Mouse (Mus musculus) spleen, adult 2 months (tissue): ENCODE results near the gene Tdg. TPM values are rescaled to one million over a fixed set of nuclear protein-coding genes. Genes with fewer than 3 reads are reported as not detected.

Experiments
- DNase-seq, 2 experiments: peaks; one replicate each; pipeline versions ENCODE4 v3.0.0 to v3.0.0-alpha.2; 2012 to 2021; ENCODE audit warnings: low spot score in 2 of 2, low read depth in 1 of 2
- H3K27ac ChIP-seq: fragments of 200-500 bp; 2 replicates; pipeline ENCODE4 v1.5.1; 2012; ENCODE audit warnings: low read length, inconsistent platforms; ENCODE audit not compliant: insufficient read depth
- H3K27me3 ChIP-seq: fragments of 200-500 bp; 2 replicates; pipeline ENCODE4 v1.6.1; 2012; ENCODE audit warnings: mild to moderate bottlenecking, moderate library complexity, low read length, inconsistent platforms; ENCODE audit not compliant: control insufficient read depth, insufficient read depth
- H3K36me3 ChIP-seq: fragments of 200-500 bp; 2 replicates; pipeline ENCODE4 v1.6.1; 2012; ENCODE audit warnings: mild to moderate bottlenecking, low read length, inconsistent platforms; ENCODE audit not compliant: control insufficient read depth, insufficient read depth
- H3K4me1 ChIP-seq: fragments of 200-500 bp; 2 replicates; pipeline ENCODE4 v1.6.1; 2011; ENCODE audit warnings: inconsistent platforms; ENCODE audit not compliant: control insufficient read depth, insufficient read depth, insufficient read length
- H3K4me3 ChIP-seq: fragments of 200-500 bp; 2 replicates; pipeline ENCODE4 v1.5.1; 2011; ENCODE audit warnings: mild to moderate bottlenecking, inconsistent platforms; ENCODE audit not compliant: insufficient read depth, insufficient read length; ENCODE audit errors: extremely low read depth
- CTCF ChIP-seq: fragments of 200-500 bp; IDR thresholded peaks from 2 replicates; pipeline ENCODE4 v1.5.1; 2011; ENCODE audit warnings: mild to moderate bottlenecking, inconsistent platforms; ENCODE audit not compliant: insufficient read depth, insufficient read length, insufficient replicate concordance; ENCODE audit errors: extremely low read depth
- POLR2A ChIP-seq: fragments of 200-500 bp; IDR thresholded peaks from 2 replicates; pipeline ENCODE4 v1.6.1; 2011; ENCODE audit warnings: low read depth, low read length, inconsistent platforms
- WGBS: fragments of 180-500 bp; shearing (Covaris S2); methylation state at CpG from one replicate; pipeline ENCODE4 v1.1.7; 2018; 5-methylcytosine and 5-hydroxymethylcytosine counted together
- polyA plus RNA-seq: library from polyadenylated mRNA; depleted of rRNA; stranded (reverse); fragments of >200 nt; gene quantifications from 2 replicates; pipeline ENCODE4 v1.2.3, GENCODE M21; 2012

Tdg gene
- polyA plus RNA-seq, 1 experiment: 11.5 TPM

DNA sequence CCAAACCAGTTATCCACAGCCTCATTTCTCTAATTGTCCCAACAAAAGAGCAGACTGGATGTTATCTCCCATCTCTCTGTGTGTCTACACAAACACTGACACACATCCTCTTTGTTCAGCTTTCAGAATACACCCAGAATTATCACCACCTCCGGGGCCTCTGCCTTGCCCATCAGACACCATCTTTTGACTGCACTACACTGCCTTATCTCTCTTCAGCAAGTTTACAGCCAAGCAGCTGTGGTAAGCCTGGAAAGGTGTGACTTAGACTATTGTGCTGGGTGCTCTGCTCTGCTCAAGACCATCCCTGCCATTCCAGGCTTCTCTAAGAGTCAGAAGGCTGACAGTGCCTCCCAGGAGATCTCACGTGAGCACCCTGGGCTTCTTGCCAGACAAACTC, 55.8 kb downstream of the Tdg start:
- WGBS: 65% methylated on average over 2 of the region's 2 CpGs
- Histone ChIP-seq H3K4me1 (no peaks in the 10 kb centered on the region), H3K27ac (no peak overlapping the region), H3K36me3 (no peaks in the 10 kb centered on the region), H3K27me3 (no peaks in the 10 kb centered on the region), H3K4me3 (no peak overlapping the region)
- TF ChIP-seq CTCF (no peak), POLR2A (no peak)
- DNase-seq: no peak

DNA sequence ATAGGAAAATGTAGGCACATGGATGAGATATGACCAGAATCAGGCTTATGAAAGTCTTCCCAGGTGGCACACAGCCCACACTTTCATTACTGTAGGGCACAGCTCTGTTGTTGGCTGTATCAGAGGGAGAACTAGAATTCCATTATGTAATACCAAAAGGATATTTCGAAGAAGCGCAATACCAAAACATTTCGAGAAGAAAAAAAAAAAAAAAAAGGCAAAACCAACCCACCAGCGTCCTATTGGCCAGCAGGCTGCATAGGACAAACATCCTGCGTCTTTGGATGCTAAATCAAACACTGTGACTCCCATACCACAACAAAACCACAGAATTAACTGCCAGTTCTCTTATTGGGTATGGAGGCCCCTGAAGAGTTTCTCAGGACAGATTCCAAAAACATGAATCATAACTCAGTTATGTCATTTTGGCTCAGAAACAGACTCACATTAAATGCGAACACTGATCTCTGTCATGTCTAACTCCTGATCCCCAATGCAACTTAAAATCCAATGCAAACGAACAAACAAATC, 60.1 kb downstream of the Tdg start:
- 36% methylated on average over 7 of the region's 7 CpGs for WGBS
- no peak overlapping the region for H3K27ac ChIP-seq
- DNase-seq: no peak
- no peaks in the 10 kb centered on the region for H3K4me1 ChIP-seq
- H3K27me3 ChIP-seq: no peaks in the 10 kb centered on the region
- H3K36me3 ChIP-seq: no peaks in the 10 kb centered on the region
- no peak overlapping the region for H3K4me3 ChIP-seq
- TF ChIP-seq CTCF (no peak), POLR2A (no peak)

DNA sequence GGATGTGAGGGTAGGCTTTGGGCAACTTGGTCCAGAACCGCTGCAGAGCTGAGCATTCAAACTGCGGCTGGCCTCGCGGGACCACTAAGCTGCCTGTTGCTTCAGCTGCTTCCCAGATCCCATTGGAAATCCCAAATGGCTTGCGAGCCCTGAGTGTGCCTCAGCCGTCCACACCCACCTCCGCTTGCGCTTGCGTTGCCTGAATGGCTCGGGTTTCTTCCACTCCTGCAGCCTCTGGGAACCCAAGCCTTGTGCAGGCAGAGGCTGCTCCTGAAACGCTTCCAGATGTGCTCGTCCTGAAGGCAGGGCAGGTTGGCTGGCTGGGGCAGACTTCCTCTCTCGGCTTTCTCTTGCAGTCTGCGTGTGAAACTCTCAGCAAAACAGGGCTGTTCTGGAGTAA, 60.9 kb downstream of the Tdg start, which contains the start of gene Glt8d2:
Gene Glt8d2 (minus strand): TSS at position 157 of the 400 bp plus-strand sequence.
- DNase-seq: no peak
- H3K36me3 ChIP-seq: no peaks in the 10 kb centered on the region
- 14% methylated on average over 14 of the region's 14 CpGs for WGBS
- no peak within 1 kb of the TSS for H3K4me3 ChIP-seq
- no peaks in the 10 kb centered on the region for H3K27me3 ChIP-seq
- no peak within 1 kb of the TSS for H3K27ac ChIP-seq
- H3K4me1 ChIP-seq: no peaks in the 10 kb centered on the region
- no peak for TF ChIP-seq POLR2A
- TF ChIP-seq CTCF: no peak

DNA sequence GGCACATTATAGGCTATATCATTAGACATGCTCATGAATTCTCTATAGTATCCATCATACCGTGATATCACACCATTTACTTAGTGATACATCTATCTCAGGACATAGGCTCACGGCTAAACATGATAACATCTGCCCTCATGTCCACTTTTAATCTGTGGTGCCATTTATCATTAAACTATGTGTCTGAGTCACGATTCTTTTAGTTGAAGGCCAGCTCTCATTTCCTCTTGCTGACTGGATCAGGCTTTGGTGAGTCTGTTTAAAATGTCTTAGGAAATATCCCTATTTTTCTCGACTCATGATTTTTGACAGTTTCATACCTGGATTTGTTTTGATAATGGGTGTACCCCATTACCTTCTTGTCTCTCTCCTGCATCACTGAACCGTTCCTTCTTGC, 66.3 kb downstream of the Tdg start, which contains the start of gene Hcfc2:
Gene Hcfc2 (plus strand): TSS at position 205 of the 400 bp plus-strand sequence.
- Histone ChIP-seq H3K4me1 (peaks cover 20% of the 10 kb centered on the region), H3K27me3 (no peaks in the 10 kb centered on the region), H3K27ac (peak within 1 kb of the TSS; percentile 29; the same call in 1 of the 2 replicates), H3K4me3 (no peak within 1 kb of the TSS), H3K36me3 (no peaks in the 10 kb centered on the region)
- no peak for TF ChIP-seq POLR2A
- no peak for TF ChIP-seq CTCF
- WGBS: 68% methylated on average over 5 of the region's 5 CpGs
- no peak for DNase-seq

DNA sequence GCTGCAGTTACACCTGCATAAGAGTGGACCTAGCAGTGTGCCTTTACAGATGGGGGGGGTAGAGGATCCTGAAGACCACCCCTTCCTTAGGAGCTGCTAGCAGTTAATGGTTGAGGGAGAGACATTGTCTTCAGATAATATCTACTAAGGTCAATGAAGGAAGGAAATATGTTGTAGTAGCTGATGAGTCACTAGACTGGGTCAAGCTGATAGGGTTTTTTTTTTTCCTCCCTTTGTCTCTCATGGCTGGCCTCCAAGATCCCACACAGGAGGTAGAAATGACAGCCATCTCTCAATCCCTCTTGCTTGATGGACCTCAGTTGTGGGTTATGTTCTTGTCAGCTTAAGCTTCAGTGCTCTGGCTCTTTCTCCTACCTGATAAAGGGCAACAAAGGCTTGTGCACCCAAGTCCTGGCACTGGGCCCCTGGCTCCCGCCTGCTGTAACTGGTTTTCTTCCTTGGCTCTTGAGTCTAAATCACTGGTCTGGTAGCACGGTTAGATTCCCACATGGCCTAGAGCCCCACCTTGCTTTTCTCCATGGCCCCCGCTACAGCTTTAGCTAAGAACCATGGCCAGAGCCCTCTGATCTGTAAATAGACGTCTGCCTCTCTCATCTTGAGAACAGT, 66.9 kb downstream of the Tdg start:
- no peak for DNase-seq
- Histone ChIP-seq H3K4me3 (no peak overlapping the region), H3K27ac (peak overlapping the region; percentile 29; the same call in 1 of the 2 replicates), H3K27me3 (no peaks in the 10 kb centered on the region), H3K36me3 (peaks cover 3% of the 10 kb centered on the region; the same call in 1 of the 2 replicates), H3K4me1 (peaks cover 20% of the 10 kb centered on the region)
- TF ChIP-seq POLR2A (no peak), CTCF (no peak)
- 55% methylated on average over 4 of the region's 4 CpGs for WGBS

DNA sequence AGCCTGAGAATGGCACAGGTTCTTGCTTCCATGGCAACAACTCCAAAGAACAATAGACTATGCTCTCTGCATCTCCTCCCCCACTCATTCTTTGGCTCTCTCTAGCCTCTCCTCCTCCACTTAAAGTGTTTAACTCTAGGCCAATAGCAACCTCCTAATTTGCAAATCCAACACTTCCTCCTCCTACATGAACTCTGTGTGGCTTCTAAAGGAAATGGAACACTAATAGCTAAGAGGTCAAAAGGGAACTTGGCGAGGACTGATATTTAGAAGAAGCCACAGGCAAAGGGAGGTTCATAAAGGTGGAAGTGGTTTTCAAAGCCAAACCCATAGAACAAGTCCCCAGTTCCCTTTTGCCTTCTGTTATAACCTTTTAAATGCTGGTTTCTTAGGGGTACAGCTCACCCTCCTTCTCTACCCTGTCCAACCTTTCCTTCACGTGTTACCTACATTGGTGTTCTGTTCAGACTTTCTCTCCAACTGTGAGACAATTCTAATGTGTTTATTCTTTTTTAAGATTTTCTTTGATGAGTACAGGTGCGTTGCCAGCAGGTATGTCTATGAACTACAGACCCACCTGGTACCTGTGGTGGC, 67.8 kb downstream of the Tdg start:
- no peaks in the 10 kb centered on the region for H3K27me3 ChIP-seq
- no peak for TF ChIP-seq CTCF
- no peak for TF ChIP-seq POLR2A
- 29% methylated on average over 3 of the region's 3 CpGs for WGBS

More for the DNA sequence above, 67.8 kb downstream of the Tdg start:
- Histone ChIP-seq H3K4me1 (peaks cover 20% of the 10 kb centered on the region), H3K36me3 (peaks cover 5% of the 10 kb centered on the region; the same call in 1 of the 2 replicates), H3K4me3 (no peak overlapping the region), H3K27ac (peak overlapping the region; percentile 29; the same call in 1 of the 2 replicates)
- DNase-seq: peak; percentile 7 to 67
